Mouse (Mus musculus) G1E-ER4 (cell line): ENCODE results near the gene Parp12. TPM values are rescaled to one million over a fixed set of nuclear protein-coding genes. Genes with fewer than 3 reads are reported as not detected.

ENCODE experiments used
- GATA1 ChIP-seq: IDR thresholded peaks from one replicate; pipeline ENCODE4 v1.8.0; 2012; ENCODE audit warnings: low read length, inconsistent platforms
- polyA plus RNA-seq: library from polyadenylated mRNA; stranded (reverse); fragments of >175 nt; gene quantifications from 2 replicates; pipeline ENCODE4 v1.2.3, GENCODE M21; 2012

Gene Parp12
- polyA plus RNA-seq = not detected in 2 replicates

DNA sequence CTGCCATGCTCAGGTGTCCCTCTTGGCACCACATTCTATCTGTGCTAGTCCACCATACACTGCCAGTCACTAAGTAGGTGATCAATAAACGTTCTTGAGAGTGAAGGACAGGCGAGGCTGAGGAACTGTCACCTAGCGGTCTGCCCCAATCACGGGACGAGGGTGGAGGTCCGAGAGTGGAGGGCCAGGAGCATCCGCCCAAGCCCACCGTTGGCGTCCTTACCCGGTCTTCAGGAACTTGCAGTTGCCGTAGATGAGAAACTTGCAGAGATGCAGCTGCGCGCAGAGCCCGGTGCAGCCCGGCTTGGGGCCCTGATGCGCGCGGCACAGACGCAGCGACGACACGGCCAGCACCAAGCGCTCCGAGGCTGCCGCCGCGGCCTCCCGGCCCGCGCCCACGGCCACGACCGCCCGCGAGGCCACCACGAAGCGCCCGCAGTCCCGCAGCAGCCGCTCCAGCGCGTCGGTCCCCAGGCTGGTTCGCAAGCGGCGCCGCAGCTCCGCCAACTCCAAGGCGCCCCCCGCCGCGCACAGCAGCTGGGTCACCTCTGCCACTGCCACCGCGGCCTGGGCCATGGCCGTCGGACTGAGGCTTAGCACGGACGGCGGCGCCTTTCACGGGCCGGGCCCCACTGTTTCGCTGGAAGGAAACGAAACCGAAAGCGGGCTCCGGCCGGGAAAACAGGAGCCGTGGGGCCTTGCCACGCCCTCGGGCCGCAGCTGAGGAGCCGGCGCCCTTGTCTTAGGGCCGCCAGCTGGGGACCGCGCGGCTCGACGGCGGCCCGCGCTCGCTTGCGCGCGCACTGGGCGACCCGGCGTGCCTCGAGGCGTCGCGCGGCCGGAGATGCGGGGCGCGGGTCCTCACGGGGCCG is at the start of gene Parp12:
TSS of gene Parp12 (minus strand) at position 766 of the 872 bp plus-strand sequence.
- no peak for TF ChIP-seq GATA1

DNA sequence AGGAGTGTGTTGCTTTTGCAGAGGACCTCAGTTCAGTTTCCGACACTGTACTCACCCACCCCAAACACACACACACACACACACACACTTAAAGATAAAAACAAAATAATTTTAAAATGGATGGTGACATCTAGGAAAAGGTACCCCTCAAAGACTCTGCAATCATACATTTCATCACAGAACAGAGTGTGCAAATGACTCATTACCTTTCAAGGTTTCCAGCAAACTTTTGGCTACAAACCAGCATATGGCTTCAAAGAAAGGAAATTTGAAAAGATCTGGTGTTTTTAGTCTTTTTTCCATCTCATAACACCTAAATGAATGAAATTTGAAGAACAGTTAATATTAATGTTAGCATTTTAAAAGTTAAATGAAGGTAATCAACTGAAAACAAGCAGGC is 46.7 kb upstream of the Parp12 start:
- TF ChIP-seq GATA1 = no peak

DNA sequence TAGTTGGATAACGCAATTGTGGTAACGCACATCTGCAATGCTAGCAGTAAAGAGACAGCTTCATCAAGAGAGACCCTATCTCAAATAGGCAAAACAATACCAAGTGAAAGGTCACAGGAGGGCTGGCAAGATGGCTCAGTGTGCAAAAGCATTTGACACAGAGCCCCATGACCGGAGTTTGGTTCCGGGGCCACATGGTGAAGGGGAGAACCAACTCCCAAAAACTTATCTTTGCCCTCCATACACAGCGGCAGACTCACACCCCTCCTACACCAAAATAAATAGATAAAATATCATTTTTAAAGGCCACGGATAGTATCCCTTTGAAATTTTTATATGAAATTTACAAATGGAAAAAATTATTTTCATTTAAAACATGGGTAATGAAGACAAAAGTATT is 43.8 kb upstream of the Parp12 start:
- no peak for TF ChIP-seq GATA1

DNA sequence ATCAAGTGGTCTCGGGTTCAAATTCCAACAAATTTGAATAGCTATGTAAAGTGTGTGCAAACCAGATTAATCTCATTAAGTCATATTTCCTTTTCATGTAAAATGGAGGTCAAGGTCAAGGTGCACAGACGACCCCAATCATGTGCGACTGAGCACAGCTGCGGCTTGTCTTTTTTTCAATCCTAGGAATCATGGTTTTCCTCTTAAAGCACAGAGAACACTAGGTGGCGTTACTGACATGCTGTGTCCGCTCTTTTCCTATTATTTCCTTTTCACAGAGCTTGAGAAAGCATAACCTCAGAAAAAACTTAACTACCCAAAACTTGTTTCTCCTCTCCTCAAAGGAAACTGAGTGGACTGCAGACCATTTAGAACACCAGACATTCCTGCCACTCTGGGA is 27.9 kb upstream of the Parp12 start:
- TF ChIP-seq GATA1 = no peak

DNA sequence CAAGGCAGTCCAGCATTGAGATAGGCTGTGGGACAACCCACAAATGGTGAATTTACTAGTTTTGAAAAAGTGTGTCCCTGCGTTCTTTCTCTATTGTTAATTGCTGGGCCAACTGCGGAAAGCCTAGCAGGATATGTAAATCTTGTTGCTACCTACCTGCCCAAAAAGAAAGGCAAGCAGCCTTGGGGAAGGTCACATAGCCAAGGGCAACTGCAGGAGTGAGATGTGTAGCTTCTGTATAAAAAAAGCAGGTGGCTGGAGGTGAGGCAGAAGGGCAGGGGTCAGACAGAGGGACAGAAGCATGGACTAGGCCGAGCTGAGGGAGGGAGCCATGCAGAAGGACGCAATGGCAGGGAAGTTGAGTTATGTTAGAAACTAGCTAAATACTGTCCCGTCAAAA is 14.4 kb upstream of the Parp12 start:
- no peak for TF ChIP-seq GATA1

DNA sequence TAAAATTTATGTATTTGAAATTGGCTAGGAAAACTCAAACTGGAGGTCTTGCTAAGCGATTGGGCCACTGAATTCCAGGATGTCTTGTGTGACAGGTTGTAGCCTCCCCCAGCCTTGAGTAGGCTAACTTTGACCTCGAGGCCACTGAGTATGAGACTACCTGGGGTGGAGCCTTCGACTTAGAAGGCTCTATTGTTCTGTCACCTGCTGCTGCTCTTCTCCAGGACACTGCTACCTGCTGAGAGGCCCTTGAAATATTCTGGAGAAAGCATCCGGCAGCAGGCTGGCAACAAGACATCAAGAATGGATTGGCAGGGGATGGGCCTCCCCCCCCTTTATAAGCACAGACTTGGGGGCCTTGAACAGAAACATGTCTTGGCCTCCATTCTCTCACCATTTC is 13.3 kb upstream of the Parp12 start:
- TF ChIP-seq GATA1 = no peak

DNA sequence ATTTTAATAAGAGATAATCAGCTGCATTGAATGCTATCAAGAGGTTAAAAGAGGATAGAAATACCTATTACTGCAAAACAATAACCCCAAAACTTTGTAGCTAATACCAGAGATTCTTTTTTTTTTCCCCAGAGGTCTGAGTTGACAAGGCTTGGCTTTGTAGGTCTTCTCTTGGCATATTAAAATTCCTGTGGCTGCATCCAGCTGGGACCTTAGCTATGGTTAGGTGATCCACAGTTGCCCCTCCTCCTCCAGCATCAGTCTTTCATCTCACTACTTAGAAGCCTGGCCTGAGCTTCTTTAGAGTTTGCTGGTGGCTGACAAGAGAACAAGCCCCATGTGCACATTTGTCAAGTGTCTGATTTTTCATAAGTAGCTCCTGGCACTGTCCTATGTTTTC is 6.6 kb upstream of the Parp12 start:
- TF ChIP-seq GATA1 = no peak

DNA sequence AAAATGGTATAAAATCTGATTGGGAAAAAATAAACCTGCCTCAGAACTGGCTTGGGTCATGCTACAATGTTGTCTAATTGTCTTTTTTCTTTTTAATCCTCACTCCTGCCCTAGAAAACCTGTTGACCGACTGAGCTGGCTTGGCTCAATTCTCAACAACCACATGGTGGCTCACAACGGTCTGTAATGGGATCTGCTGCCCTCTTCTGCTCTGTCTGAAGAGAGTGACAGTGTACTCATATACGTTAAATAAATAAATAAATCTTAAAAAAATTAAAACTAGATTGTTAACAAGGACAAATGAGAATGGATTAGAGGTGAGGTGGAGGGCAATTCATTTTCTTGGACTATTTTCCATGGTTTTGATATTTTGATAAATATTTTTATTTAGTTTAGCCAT is 2.5 kb upstream of the Parp12 start:
- TF ChIP-seq GATA1 = no peak

DNA sequence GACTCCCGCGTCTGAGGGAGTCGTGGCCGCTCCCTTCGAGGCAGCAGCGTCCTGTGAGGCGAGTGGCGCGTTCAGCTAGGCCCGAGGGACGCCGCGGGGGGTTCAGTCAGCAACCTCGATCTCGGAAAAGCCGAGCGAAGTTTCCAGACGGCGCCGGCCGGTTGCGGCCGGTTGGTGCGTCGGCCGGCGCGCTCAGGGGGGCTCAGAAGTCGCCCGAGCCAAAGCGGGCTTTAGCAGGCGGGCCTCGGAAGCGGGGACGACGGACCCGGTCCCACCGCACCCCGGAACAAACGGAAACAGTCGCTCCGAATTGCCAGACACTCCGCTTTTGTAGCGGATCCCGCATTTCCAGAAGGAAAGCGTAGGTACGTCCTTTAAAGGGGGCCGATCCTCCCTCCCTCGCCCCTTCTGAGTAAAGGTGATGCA is 320 bp upstream of the Parp12 start:
- no peak for TF ChIP-seq GATA1

DNA sequence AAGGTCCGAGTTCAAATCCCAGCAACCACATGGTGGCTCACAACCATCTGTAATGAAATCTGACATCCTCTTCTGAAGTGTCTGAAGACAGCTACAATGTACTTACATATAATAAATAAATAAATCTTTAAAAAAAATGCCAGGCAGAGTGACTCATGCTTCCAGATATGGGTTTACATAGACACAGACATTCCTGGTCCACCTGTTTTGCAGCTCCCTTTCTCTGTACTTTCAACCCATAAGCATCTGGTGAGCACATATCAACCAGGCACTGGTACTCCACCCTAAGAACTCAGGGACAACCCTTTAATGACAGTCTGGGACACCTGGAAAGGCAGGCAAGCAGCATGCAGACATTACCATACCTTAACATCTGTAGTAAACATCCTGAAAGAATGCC is 2.7 kb downstream of the Parp12 start:
- no peak for TF ChIP-seq GATA1

DNA sequence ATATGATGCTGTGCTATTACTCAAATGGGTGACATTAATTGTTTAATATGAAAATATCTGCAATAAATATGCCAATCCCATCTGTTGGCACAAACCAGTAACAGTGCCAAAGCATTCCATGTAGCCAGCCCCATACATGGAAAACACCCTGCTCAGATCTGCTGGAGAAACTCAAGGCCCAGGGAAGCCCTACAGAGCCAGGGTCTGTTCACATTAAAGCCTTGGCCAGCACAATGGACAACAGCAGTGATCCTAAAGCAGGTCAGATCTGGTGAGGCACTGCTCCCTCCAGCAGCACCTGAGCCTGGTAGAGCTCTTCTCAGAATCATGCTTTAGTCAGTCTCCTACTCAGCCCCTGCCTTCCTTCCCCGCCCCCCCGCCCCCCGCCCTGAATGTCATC is 5.0 kb downstream of the Parp12 start:
- no peak for TF ChIP-seq GATA1

DNA sequence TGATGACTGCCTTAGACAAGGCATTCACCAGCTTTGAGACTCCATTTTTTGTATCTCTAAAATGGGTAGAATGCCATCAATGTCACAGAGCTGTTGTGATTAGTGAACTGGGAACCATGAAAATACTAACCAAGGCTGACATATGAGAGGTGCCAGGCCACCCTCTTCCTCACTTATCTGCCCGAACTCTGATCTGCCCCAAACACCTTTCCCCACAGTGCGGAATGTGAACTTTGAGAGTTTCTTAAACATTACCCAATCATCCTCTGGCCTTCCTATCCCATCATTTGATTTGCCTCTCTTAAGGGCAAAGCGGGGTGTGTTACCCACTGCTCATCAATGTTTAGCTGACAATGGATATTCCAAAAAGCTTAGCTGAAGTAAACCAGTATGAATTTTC is 5.4 kb downstream of the Parp12 start:
- TF ChIP-seq GATA1 = no peak

DNA sequence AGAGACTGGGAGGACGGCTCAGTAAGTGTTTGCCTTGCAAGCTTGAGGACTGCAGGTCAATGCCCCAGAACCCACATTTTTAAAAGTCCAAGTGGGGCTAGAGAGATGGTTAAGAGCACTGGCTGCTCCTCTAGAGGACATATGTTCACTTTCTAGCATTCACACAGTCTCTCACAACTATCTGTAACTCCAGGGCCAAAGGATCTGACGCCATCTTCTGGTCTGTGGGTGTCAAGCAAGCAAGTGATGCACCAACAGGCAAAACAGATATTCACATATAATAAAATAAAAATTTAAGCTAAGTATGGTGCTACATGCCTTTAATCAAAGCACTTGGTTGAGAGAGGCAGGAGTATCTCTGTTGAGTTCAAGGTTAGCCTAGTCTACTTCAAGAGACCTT is 11.3 kb downstream of the Parp12 start:
- no peak for TF ChIP-seq GATA1

DNA sequence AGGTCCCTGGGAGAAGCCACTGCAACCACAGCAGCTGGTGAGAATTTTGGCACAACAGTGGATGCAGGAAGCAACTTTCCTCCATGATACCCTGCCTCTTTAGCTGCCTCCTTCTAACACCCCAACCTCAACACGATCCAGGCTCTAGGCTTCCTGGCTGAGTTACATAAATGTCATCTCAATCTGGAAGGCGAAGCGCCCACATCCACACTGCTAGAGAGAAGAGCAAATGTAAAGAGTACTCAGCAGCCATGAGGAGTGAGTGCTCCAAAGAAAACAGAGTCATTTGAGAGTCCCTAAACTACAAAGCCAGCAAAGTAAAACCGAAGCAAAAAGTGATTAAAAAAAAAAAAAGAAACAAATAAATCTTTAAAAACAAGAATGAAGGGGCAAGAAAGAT is 13.5 kb downstream of the Parp12 start:
- TF ChIP-seq GATA1 = no peak

DNA sequence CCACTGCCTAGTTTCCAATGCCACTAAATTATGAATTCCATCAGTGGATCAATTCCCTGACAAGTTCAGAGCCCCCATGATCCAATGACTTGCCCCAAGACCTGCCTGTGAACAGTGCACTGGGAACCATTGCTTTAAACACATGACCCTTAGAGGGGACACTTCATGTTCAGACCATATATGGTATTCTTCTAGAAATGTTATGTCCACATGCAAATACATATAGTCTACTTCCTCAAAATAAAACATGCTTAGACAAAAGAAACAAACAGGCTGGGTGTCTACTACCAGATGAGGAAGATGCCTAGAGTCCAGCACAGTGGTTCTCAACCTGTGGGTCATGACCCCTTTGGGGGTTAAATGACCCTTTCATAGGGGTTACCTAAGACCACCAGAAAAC is 41.7 kb downstream of the Parp12 start:
- TF ChIP-seq GATA1 = no peak

DNA sequence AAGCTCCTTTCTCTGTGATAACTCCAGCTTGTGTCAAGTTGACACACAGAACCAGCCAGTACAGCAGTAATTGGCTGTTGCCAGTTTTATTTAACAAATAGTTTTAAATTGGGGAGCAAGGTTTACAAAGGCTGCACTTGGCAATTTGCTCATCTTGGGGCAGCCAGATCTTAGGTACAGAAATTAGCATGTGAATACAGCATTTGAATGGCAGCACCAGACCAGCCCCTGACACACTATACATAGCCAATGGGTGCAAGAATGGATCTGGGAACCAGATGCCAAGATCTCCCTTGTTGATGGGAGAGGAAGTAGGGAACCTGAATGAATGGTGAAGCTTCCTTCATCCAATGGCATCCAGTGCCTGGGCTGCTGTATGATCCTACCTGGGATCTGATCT is 44.0 kb downstream of the Parp12 start:
- TF ChIP-seq GATA1 = no peak

DNA sequence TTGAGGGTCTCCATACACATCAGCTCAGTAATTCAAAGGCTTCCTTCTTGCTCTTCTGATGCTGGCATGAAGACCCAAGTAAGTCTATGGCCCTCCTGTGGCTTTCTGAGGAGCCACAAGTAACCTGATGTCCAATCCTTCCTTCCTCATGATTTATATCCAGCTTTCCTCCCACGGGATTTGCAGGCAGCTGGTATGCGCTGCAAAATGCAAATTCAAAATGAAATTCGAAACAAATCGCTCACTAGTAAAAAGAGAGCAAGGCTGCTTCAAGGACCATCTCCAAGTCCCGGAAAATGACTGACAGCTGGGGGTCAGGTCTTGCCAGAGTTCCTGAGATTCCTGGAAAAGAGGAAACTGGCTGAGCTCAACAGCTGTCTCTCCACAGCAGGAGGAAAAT is 45.5 kb downstream of the Parp12 start:
- no peak for TF ChIP-seq GATA1
